ENCODE assay signal across 9 mouse cellular contexts in the genomic region with DNA sequence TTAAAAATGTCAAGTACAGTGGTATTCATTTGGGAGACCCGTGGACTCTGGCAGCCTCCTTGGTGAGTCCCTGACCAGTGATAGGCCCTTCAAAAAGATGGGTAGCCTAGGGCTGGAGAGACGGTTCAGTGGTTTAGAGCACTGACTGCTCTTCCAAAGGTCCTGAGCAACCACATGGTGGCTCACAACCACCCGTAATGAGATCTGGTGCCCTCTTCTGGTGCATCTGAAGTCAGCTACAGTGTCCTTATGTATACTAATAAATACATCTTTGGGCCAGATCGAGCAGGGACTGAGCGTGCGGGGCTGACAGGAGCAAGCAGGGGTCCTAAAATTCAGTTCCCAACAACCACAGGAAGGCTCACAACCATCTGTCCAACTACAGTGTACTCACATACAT. TPM values are rescaled to one million over a fixed set of nuclear protein-coding genes. Genes with fewer than 3 reads are reported as not detected.
DNase-seq lines count a peak whose midpoint lies in the region; ATAC-seq and TF ChIP-seq lines count a peak whose summit lies in the region.
"Had no signal": no experiment of that assay in that cellular context is flagged by ENCODE, and none has a peak within 500 bp of the region (broad histone marks: within the 10 kb centered on the region; RNA-seq: fewer than 3 reads in every experiment).

No protein-coding gene starts in this region.

- H3K4me2 ChIP-seq in lung, postnatal 0 days (replicated peaks; ENCODE audit: low read depth, low read length) = no peak overlapping the region
- no peak overlapping the region for H3K4me2 ChIP-seq in midbrain, embryonic 15.5 days
- H3K4me2 ChIP-seq: heart, embryonic 13.5 days had no signal

- 0 out of 2 replicates have a peak, but pooled peaks have one; percentile 19 for ATAC-seq in lung, postnatal 0 days
- ATAC-seq in midbrain, embryonic 15.5 days (replicated peaks) = no peak

- no peaks in the 10 kb centered on the region for H3K27me3 ChIP-seq in C2C12 (ENCODE audit: control insufficient read depth, insufficient read depth, insufficient read length)
- H3K27me3 ChIP-seq in lung, postnatal 0 days (replicated peaks; ENCODE audit: insufficient read depth, low read length) = no peaks in the 10 kb centered on the region
- no peaks in the 10 kb centered on the region for H3K27me3 ChIP-seq in midbrain, embryonic 15.5 days (replicated peaks)
- H3K27me3 ChIP-seq: heart, embryonic 13.5 days had no signal

- H3K79me3 ChIP-seq in C2C12 (ENCODE audit: low read depth) = no peaks in the 10 kb centered on the region

- no peak for DNase-seq in gastrocnemius, adult 2 months
- no peak for DNase-seq in gastrocnemius, postnatal 25 days
- peak; percentile 64 to 67 for DNase-seq in adrenal gland, postnatal 36 days
- DNase-seq in lung, postnatal 0 days (ENCODE audit: low spot score) = no peak
- DNase-seq in right cerebral cortex, postnatal 25 days = no peak
- DNase-seq in frontal cortex, adult 2 months (ENCODE audit: extremely low spot score in 1 of 2, low spot score in 1 of 2) = no peak

- H3K9me3 ChIP-seq in lung, postnatal 0 days (ENCODE audit: low read length) = no peaks in the 10 kb centered on the region
- no peaks in the 10 kb centered on the region for H3K9me3 ChIP-seq in midbrain, embryonic 15.5 days
- H3K9me3 ChIP-seq: heart, embryonic 13.5 days had no signal

- H3K36me3 ChIP-seq in C2C12 (ENCODE audit: control insufficient read depth, insufficient read depth) = no peaks in the 10 kb centered on the region
- H3K36me3 ChIP-seq in lung, postnatal 0 days (ENCODE audit: insufficient read depth, low read length) = no peaks in the 10 kb centered on the region
- no peaks in the 10 kb centered on the region for H3K36me3 ChIP-seq in midbrain, embryonic 15.5 days (replicated peaks)
- H3K36me3 ChIP-seq: heart, embryonic 13.5 days had no signal

- 32% methylated on average over 6 of the region's 6 CpGs for whole genome bisulfite sequencing in lung, postnatal 0 days
- WGBS in midbrain, embryonic 15.5 days = 34% methylated on average over 6 of the region's 6 CpGs

- intact Hi-C loops in gastrocnemius, adult 2 months (cut with DNase I) = no loop called here

- no peak overlapping the region for H3K4me3 ChIP-seq in gastrocnemius, adult 2 months
- no peak overlapping the region for H3K4me3 ChIP-seq in C2C12 (ENCODE audit: insufficient read depth, poor library complexity, severe bottlenecking)
- no peak overlapping the region for H3K4me3 ChIP-seq in lung, postnatal 0 days (ENCODE audit: low read depth, low read length)
- H3K4me3 ChIP-seq in midbrain, embryonic 15.5 days = no peak overlapping the region
- H3K4me3 ChIP-seq: heart, embryonic 13.5 days had no signal

- TF ChIP-seq EP300 in lung, postnatal 0 days (IDR thresholded peaks at IDR 0.05) = no peak

- no peaks in the 10 kb centered on the region for H3K79me2 ChIP-seq in C2C12 (ENCODE audit: control insufficient read depth, insufficient read depth)

- no peak overlapping the region for H3K9ac ChIP-seq in lung, postnatal 0 days (replicated peaks; ENCODE audit: low read depth)
- H3K9ac ChIP-seq in midbrain, embryonic 15.5 days = no peak overlapping the region
- H3K9ac ChIP-seq: heart, embryonic 13.5 days had no signal

- TF ChIP-seq CTCF in gastrocnemius, adult 2 months (IDR thresholded peaks at IDR 0.05) = peak; percentile 70
- TF ChIP-seq CTCF in C2C12 (IDR thresholded peaks at IDR 0.05; ENCODE audit: control insufficient read depth, insufficient read depth, insufficient read length) = no peak
- TF ChIP-seq CTCF in lung, postnatal 0 days (IDR thresholded peaks at IDR 0.05) = peak; percentile 75

- H3ac ChIP-seq in C2C12 (ENCODE audit: control insufficient read depth, insufficient read length, low read depth) = no peak overlapping the region

- no peak overlapping the region for H3K27ac ChIP-seq in gastrocnemius, adult 2 months
- no peak overlapping the region for H3K27ac ChIP-seq in lung, postnatal 0 days (ENCODE audit: low read length)
- H3K27ac ChIP-seq in midbrain, embryonic 15.5 days = no peak overlapping the region
- H3K27ac ChIP-seq: heart, embryonic 13.5 days had no signal

- H3K4me1 ChIP-seq in lung, postnatal 0 days (ENCODE audit: insufficient read depth, low read depth, low read length) = no peaks in the 10 kb centered on the region
- no peaks in the 10 kb centered on the region for H3K4me1 ChIP-seq in midbrain, embryonic 15.5 days

TF ChIP-seq in C2C12, 6 proteins besides CTCF, POLR2A, EP300 and RAD21:
- TF ChIP-seq FOSL1 (IDR thresholded peaks at IDR 0.05; ENCODE audit: insufficient read depth, low read length, poor library complexity, severe bottlenecking) (no peak), MAX (IDR thresholded peaks at IDR 0.05) (peak; percentile 37)
TF ChIP-seq in C2C12: peak in this region for 1.

RNA-seq across cellular contexts. Expression of a gene that starts 13.0 kb away (rescaled TPM):
- under 1 TPM; 0.26 to 0.61 TPM for total RNA-seq in gastrocnemius, adult 2 months (2021)
- total RNA-seq in gastrocnemius, postnatal 25 days (2021) = under 1 TPM; 0.20 to 0.54 TPM
- 0.70 TPM for polyA plus RNA-seq in C2C12 (2012; fragmentation: generic; extraction: Trizol)
- total RNA-seq in adrenal gland, postnatal 36 days (2021) = 1 to 10 TPM; 3.3 to 4.0 TPM
- polyA plus RNA-seq in lung, postnatal 0 days (2015; fragmentation: Nextera tagmentation; extraction: Ambion mirVana) = 0.84 and 1.3 TPM in 2 replicates
- 3.5 and 4.0 TPM in 2 replicates for polyA plus RNA-seq in midbrain, embryonic 15.5 days (2015; fragmentation: Nextera tagmentation; extraction: Ambion mirVana)
- 1.8 and 1.9 TPM in 2 replicates for polyA plus RNA-seq in frontal cortex, adult 2 months (2012; rRNA removed)

RNA-seq across cellular contexts. Expression of a gene that starts 13.0 kb away (rescaled TPM):
- not detected for total RNA-seq in gastrocnemius, adult 2 months (2021)
- total RNA-seq in gastrocnemius, postnatal 25 days (2021) = not detected
- not detected for polyA plus RNA-seq in C2C12 (2012; fragmentation: generic; extraction: Trizol)
- under 1 TPM; 0.16 to 0.17 TPM for total RNA-seq in adrenal gland, postnatal 36 days (2021)
- 0.10 TPM in 1 of 2 replicates, not detected in the other for polyA plus RNA-seq in lung, postnatal 0 days (2015; fragmentation: Nextera tagmentation; extraction: Ambion mirVana)
- 0.09 TPM in 1 of 2 replicates, not detected in the other for polyA plus RNA-seq in midbrain, embryonic 15.5 days (2015; fragmentation: Nextera tagmentation; extraction: Ambion mirVana)
- polyA plus RNA-seq in frontal cortex, adult 2 months (2012; rRNA removed) = 0.08 and 0.10 TPM in 2 replicates

RNA-seq across cellular contexts. Expression of a gene that starts 13.1 kb away (rescaled TPM):
- under 1 TPM; 0.36 to 0.54 TPM for total RNA-seq in gastrocnemius, adult 2 months (2021)
- under 1 TPM; 0.23 to 0.35 TPM for total RNA-seq in gastrocnemius, postnatal 25 days (2021)
- polyA plus RNA-seq in C2C12 (2012; fragmentation: generic; extraction: Trizol) = 0.82 TPM
- 1 to 10 TPM; 2.5 to 6.0 TPM for total RNA-seq in adrenal gland, postnatal 36 days (2021)
- polyA plus RNA-seq in lung, postnatal 0 days (2015; fragmentation: Nextera tagmentation; extraction: Ambion mirVana) = 0.88 and 1.0 TPM in 2 replicates
- 3.5 and 3.7 TPM in 2 replicates for polyA plus RNA-seq in midbrain, embryonic 15.5 days (2015; fragmentation: Nextera tagmentation; extraction: Ambion mirVana)
- 7.4 and 8.1 TPM in 2 replicates for polyA plus RNA-seq in frontal cortex, adult 2 months (2012; rRNA removed)

RNA-seq across cellular contexts. Expression of a gene that starts 13.2 kb away (rescaled TPM):
- total RNA-seq in gastrocnemius, adult 2 months (2021) = 1,000 to 10,000 TPM; 1,156 to 1,696 TPM
- 1,000 to 10,000 TPM; 1,448 to 1,479 TPM for total RNA-seq in gastrocnemius, postnatal 25 days (2021)
- 664 TPM for polyA plus RNA-seq in C2C12 (2012; fragmentation: generic; extraction: Trizol)
- total RNA-seq in adrenal gland, postnatal 36 days (2021) = 1,000 to 10,000 TPM; 1,132 to 1,289 TPM
- polyA plus RNA-seq in lung, postnatal 0 days (2015; fragmentation: Nextera tagmentation; extraction: Ambion mirVana) = 442 and 520 TPM in 2 replicates
- polyA plus RNA-seq in midbrain, embryonic 15.5 days (2015; fragmentation: Nextera tagmentation; extraction: Ambion mirVana) = 645 and 649 TPM in 2 replicates
- 372 and 396 TPM in 2 replicates for polyA plus RNA-seq in frontal cortex, adult 2 months (2012; rRNA removed)

RNA-seq across cellular contexts. Expression of a gene that starts 20.9 kb away (rescaled TPM):
- not detected for total RNA-seq in gastrocnemius, adult 2 months (2021)
- not detected for total RNA-seq in gastrocnemius, postnatal 25 days (2021)
- polyA plus RNA-seq in C2C12 (2012; fragmentation: generic; extraction: Trizol) = not detected
- not detected for total RNA-seq in adrenal gland, postnatal 36 days (2021)
- 0.38 TPM in 1 of 2 replicates, not detected in the other for polyA plus RNA-seq in lung, postnatal 0 days (2015; fragmentation: Nextera tagmentation; extraction: Ambion mirVana)
- polyA plus RNA-seq in midbrain, embryonic 15.5 days (2015; fragmentation: Nextera tagmentation; extraction: Ambion mirVana) = 0.35 TPM in 1 of 2 replicates, not detected in the other
- polyA plus RNA-seq in frontal cortex, adult 2 months (2012; rRNA removed) = not detected in 2 replicates

Comparison
In these comparisons a context has a peak if more than half of its experiments do, and no peak if none do; other contexts are left out.
1. DNase-seq: peak in adrenal gland, postnatal 36 days (2 of 2); none in gastrocnemius, adult 2 months (single experiment), gastrocnemius, postnatal 25 days (single experiment), lung, postnatal 0 days (single experiment), right cerebral cortex, postnatal 25 days (single experiment) and frontal cortex, adult 2 months (0 of 2).